Mouse (Mus musculus): ENCODE measurements around the gene Scgb1b19.
"Not testable (repeated sequence)": the region's sequence is repeated elsewhere in the genome, so short reads cannot be mapped to it uniquely, and the experiment has no call there.

Scgb1b19 gene

DNA sequence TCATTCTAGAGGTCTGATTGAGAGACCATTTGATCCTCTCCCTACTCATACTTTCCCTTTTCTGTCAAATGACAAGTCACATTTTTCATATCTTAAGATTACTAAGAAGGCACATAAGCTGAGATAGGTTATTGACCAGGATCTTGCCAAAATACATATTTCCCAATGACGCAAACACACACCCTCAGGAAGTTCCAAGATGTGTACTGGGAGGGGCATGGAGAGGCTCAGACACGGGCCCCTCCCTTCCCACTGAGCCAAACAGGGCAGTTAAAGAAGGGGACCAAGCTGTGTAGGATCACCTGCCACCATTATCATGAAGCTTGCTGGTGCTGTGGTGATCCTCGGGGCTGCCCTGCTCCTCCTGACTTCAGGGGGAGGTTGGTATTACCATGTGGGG lies at the start of gene Scgb1b19:
Gene Scgb1b19, plus strand, starts transcription at position 301 of the 400 bp plus-strand sequence.
- not testable (repeated sequence) for DNase-seq

DNA sequence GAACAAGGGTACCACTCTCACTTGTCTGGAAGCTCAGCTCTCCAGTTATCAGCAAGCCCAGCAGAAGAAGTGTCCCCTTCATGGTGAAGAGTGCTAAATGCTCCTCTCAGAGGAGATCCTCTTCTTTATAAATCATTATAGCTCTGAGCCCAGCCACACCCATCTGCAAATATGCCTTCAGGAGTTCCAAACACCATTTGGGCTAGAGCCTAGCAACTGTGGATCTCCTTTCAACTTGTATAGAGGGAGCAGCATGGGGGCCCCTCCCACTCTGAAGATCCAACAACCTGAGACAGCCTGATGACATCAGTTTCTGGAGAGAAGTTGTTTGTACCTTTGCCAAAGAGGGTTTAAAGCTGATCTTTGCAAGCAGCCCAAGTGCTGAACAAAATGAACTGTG lies 6.9 kb upstream of the Scgb1b19 start, which contains the start of gene Scgb2b19:
Gene Scgb2b19, minus strand, starts transcription at position 101 of the 400 bp plus-strand sequence.
- not testable (repeated sequence) for DNase-seq
